In the genomic region with DNA sequence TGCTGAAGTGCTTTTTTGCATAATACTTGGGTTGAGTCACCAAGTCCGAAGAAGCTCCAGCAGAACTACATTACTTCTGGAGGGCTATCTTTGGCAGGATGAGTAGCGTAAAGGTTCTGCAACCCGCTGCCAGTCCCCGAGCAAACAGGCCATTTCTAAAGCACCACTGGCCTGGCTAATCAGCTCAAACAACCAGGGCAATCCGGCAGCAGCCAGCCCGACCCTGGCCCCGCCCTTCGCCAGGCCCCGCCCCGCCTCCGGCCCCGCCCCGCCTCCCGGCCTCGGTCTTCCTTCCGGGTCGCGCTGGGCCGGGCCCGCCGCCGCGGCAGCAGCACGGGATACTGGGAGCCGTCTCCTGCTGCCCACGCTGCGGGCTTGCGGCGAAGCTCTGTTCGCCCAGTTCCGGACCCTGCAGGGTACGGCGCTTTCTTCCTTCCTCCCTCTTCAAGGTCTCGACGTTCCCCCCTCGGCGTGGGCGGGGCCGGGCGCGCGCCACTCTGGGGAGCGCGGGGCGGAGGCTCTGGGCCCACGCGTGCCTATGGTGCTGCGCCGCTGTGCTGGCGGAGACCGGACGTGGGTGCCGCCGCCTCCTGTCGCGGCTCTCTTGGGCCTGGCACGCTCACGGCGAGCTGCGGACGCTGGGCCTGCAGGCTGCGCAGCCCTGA, we compare ENCODE assay signal across 8 mouse cellular contexts. TPM values are rescaled to one million over a fixed set of nuclear protein-coding genes. Genes with fewer than 3 reads are reported as not detected.
A peak's percentile ranks its signal among the peaks of the same experiment; 100 is the strongest.
DNase-seq lines count a peak whose midpoint lies in the region; ATAC-seq lines count a peak whose summit lies in the region.

A gene (plus strand): TSS at position 278 of the 665 bp plus-strand sequence.

- peak; percentile 92 for DNase-seq in adipocyte (ENCODE audit: low spot score)
- DNase-seq in embryo, embryonic 10 days (ENCODE audit: low spot score) = peak; percentile 82
- peak; percentile 84 for DNase-seq in gastrocnemius, postnatal 14 days
- peak; percentile 63 to 92 for DNase-seq in left cerebral cortex, postnatal 10 days (ENCODE audit: extremely low spot score in 1 of 2, low spot score in 2 of 2)
- DNase-seq in right cerebral cortex, postnatal 25 days = peak; percentile 89
- DNase-seq in urinary bladder, postnatal 4 days (ENCODE audit: low spot score in 2 of 2) = peak; percentile 77 to 83

- peak; percentile 90 for ATAC-seq in inflammation-experienced regulatory T-cells, adult 6 months
- ATAC-seq in megakaryocyte-erythroid progenitor cell, adult 5-6 weeks (replicated peaks; ENCODE audit: low FRiP score, low TSS enrichment, poor library complexity, severe bottlenecking) = peak; percentile 89

- intact Hi-C loops in gastrocnemius, postnatal 14 days (cut with DNase I; ENCODE audit: low total_unique reads) = no loop called here
- intact Hi-C loops in left cerebral cortex, postnatal 10 days (cut with DNase I) = no loop called here

RNA-seq across cellular contexts. Expression of the gene that starts here (rescaled TPM):
- total RNA-seq in gastrocnemius, postnatal 14 days (2021) = 10 to 100 TPM; 12.8 to 13.3 TPM
- 10 to 100 TPM in 2 of 3 experiments, 1 to 10 TPM in 1; 7.9 to 17.9 (median 17.7) TPM for polyA plus RNA-seq in inflammation-experienced regulatory T-cells, adult 6 months (2017; shearing (Covaris generic))
- total RNA-seq in left cerebral cortex, postnatal 10 days (2021) = 10 to 100 TPM; 12.6 to 13.9 TPM
- total RNA-seq in megakaryocyte-erythroid progenitor cell, adult 5-6 weeks (2014; fragmentation: Nextera tagmentation) = 11.6 and 14.5 TPM in 2 replicates
- 4.7 and 12.8 TPM in 2 replicates for total RNA-seq in megakaryocyte-erythroid progenitor cell, adult 5-6 weeks (2017)

Comparison
In these comparisons a context has a peak if more than half of its experiments do, and no peak if none do; other contexts are left out.
1. Peak in every context shown above with its lines: DNase-seq and ATAC-seq.